Mouse (Mus musculus) monocyte, adult 59 days (primary cell): ENCODE data around the gene Tial1. TPM values are rescaled to one million over a fixed set of nuclear protein-coding genes. Genes with fewer than 3 reads are reported as not detected.

Experiments used
- total RNA-seq, 2 experiments: library from RNA; stranded (reverse); gene quantifications; one replicate each; pipeline ENCODE4 v1.2.4; 2023

Tial1 gene
- 100 to 1,000 TPM; 127 to 130 TPM for total RNA-seq

DNA sequence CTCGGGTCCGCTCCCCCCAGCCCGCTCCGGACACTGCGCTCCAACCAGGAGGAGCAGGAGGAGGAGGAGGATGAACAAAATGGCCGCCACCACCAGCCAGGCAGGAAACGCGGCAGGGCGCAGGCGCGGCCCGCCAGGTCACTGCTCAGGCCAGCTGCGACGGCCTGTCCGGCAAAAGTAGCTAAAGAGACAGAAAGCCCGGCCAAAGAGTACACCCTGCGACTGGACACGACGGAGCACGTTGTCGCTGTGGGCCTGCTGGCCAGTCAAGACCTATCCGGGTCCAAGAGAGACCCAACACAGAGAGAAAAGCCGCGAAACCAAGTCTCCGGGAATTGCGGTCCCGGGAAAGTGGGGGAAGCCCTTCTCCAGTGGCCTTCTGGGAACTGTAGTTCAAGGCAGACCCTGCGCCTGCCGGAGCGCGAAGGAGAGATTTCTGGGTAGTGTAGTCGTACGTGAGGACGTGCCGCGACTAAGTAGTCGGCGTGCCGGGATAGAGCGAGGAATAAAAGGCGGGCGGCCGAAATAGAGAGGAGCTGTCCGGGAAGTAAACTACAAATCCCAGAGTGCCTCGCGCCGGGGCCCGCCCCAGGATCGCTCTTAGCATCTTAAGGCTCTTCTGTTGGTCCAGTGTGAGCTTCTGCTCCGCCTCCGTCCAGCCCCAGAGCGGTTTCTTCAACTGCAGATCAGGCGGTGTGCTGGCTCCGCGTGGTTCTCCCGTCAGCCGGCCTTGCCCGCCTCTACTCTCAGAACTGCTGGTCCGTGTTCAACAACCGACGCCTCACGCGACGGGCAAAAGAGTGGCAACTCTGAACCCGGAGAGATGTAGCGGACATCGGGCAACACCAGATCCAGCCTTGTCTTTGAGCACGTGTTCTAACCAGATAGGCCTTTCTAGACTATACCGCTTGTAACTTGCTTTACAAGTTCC, at the start of gene Tial1:
Gene Tial1, minus strand, starts transcription at position 433 of the 931 bp plus-strand sequence.

DNA sequence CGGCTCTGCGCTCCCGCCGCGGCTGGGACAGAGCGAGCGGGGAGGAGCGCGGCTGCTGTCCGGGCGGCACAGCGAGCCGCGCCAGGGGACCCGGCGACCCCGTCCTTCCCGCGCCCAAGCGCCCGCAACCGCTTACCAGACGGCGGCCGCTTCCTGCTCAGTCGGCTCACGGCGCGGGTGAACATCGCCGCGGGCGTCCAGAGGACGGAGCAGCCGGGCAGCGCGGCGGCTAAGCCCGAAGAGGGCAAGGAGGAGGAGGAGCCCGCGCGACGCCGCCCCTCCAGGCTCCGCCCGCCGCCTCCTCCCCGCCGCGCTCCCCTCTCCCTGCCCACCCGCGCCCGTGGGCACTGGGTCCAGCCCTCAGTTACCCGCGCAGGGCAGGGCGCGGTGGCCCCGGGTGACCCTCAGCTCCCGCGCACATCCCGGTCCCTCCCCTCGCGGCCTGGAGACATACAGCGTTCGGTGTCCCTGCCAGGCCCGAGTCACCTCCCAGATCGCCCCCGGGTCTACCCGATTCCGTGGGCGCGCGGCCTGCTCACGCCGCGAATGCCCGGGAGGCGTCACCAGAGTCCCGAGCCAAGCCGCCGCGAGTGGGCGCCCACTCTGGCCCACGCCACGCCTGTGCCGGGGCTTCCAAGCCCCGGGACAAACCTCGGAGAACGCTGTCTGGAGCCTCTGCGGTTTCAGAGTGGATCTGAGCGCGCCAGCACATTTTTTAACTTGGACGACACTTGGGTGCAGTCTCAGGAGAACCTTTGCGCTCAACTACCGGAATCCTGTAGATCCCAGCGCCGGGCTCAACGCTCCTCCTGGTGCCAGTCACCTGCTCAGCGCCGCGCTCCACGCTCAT, 43.4 kb downstream of the Tial1 start, which contains the start of gene Rgs10:
Gene Rgs10, minus strand, starts transcription at position 829 of the 850 bp plus-strand sequence.

Other genes with a start within 250 kb of the Tial1 start
- gene Armc5, start 224.4 kb downstream of the Tial1 start, total RNA-seq = 10 to 100 TPM; 20.6 to 25.3 TPM
- 1 to 10 TPM; 1.9 to 2.3 TPM for gene 9130023H24Rik, start 223.7 kb downstream of the Tial1 start, total RNA-seq
- gene Tgfb1i1, start 214.9 kb downstream of the Tial1 start, total RNA-seq = 1 to 10 TPM; 1.1 to 1.6 TPM
- gene Slc5a2, start 196.1 kb downstream of the Tial1 start, total RNA-seq = not detected
- gene BC017158, start 163.5 kb downstream of the Tial1 start, total RNA-seq = 10 to 100 TPM; 23.8 to 25.0 TPM
- gene Rgs10, start 43.0 kb downstream of the Tial1 start, total RNA-seq = 100 to 1,000 TPM; 120 to 142 TPM
- 10 to 100 TPM; 41.0 to 47.7 TPM for gene Bag3, start 61.9 kb upstream of the Tial1 start, total RNA-seq
- 100 to 1,000 TPM in 1 of 2 experiments, 10 to 100 TPM in 1; 97.7 to 102 TPM for gene Inpp5f, start 149.6 kb upstream of the Tial1 start, total RNA-seq